Mouse (Mus musculus): ENCODE data around the gene Rgs14. TPM values are rescaled to one million over a fixed set of nuclear protein-coding genes. Genes with fewer than 3 reads are reported as not detected.

The Rgs14 gene
- polyA plus RNA-seq, 1 experiment from 2014 or later = 0.29 TPM

DNA sequence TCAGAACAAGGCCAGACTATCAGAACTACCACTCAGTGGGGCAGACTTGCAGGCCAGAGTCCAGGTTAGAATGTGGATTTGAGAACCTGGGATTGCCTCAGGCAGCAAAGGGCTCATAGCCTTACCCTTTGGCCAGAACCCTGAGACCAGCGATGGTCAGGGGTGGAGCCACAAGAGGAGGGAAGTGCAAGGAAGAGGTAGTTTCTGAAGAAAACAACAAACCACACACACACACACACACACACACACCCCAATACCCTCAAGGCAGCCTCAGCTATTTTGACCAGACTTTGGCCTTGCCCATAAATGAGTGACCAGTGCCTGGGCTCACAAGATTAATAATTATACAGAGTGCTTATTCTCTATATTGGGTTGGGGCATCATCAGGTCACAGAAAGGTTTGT lies 22.1 kb downstream of the Rgs14 start:
- H3K27me3 ChIP-seq = no peaks in the 10 kb centered on the region
- no peak for ATAC-seq (ENCODE audit: low FRiP score, low read depth)
- no peaks in the 10 kb centered on the region for H3K9me3 ChIP-seq
- H3K4me3 ChIP-seq = no peak overlapping the region
- H3K27ac ChIP-seq (replicated peaks) = no peak overlapping the region
- no peaks in the 10 kb centered on the region for H3K36me3 ChIP-seq
- no peak overlapping the region for H3K4me2 ChIP-seq
- no peaks in the 10 kb centered on the region for H3K4me1 ChIP-seq (replicated peaks)
- WGBS = 100% methylated on average over 1 of the region's 1 CpGs
- no peak overlapping the region for H3K9ac ChIP-seq

DNA sequence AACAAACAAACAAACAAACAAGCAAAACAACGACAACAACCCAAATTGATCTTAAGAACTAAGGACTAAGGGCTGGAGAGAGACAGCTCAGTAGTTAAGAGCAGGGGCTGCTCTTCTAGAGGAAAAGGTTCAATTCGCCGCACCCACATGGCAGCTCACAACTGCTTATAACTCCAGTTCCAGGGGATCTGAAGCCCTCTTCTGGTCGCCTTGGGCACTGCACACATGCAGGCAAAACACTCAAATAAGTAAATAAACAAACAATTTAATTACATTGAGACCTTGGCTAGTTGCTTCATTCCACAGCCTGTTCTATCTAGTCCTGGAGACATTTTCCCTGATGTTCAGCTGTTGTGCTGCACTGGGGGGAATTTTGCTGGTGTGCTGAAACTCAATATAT lies 23.4 kb downstream of the Rgs14 start:
- no peaks in the 10 kb centered on the region for H3K9me3 ChIP-seq
- no peak overlapping the region for H3K27ac ChIP-seq (replicated peaks)
- H3K4me1 ChIP-seq (replicated peaks) = no peaks in the 10 kb centered on the region
- 70% methylated on average over 4 of the region's 4 CpGs for WGBS
- H3K4me2 ChIP-seq = no peak overlapping the region
- no peak overlapping the region for H3K9ac ChIP-seq
- no peaks in the 10 kb centered on the region for H3K36me3 ChIP-seq
- H3K27me3 ChIP-seq = no peaks in the 10 kb centered on the region
- H3K4me3 ChIP-seq = no peak overlapping the region
- ATAC-seq (ENCODE audit: low FRiP score, low read depth) = no peak

DNA sequence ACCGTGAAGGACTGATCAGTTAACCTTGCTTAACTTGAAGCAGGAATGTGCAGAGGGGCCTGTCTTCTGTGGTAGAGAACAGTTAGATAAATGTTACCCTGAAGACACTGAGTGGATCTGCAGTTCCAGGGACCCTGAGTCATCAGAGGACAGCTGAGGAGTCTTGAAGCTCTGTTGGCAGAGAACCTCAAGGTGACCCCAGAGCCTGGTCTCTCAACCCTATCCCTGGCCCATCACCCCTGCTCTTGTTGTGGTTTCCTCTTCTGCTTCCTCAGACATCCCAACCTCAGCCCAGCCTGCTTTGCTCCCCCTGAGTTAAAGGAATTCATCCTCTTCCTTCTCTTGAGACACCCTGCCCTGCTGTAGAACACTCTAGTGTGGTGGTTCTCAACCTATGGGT lies 28.6 kb downstream of the Rgs14 start, which contains the start of gene Slc34a1:
Gene Slc34a1, plus strand, starts transcription at position 100 of the 400 bp plus-strand sequence.
- 94% methylated on average over 1 of the region's 1 CpGs for WGBS
- no peaks in the 10 kb centered on the region for H3K9me3 ChIP-seq
- no peak within 1 kb of the TSS for H3K27ac ChIP-seq (replicated peaks)
- no peaks in the 10 kb centered on the region for H3K4me1 ChIP-seq (replicated peaks)
- no peak within 1 kb of the TSS for H3K9ac ChIP-seq
- no peak within 1 kb of the TSS for H3K4me2 ChIP-seq
- no peaks in the 10 kb centered on the region for H3K27me3 ChIP-seq
- no peak for ATAC-seq (ENCODE audit: low FRiP score, low read depth)
- no peaks in the 10 kb centered on the region for H3K36me3 ChIP-seq
- H3K4me3 ChIP-seq = no peak within 1 kb of the TSS

DNA sequence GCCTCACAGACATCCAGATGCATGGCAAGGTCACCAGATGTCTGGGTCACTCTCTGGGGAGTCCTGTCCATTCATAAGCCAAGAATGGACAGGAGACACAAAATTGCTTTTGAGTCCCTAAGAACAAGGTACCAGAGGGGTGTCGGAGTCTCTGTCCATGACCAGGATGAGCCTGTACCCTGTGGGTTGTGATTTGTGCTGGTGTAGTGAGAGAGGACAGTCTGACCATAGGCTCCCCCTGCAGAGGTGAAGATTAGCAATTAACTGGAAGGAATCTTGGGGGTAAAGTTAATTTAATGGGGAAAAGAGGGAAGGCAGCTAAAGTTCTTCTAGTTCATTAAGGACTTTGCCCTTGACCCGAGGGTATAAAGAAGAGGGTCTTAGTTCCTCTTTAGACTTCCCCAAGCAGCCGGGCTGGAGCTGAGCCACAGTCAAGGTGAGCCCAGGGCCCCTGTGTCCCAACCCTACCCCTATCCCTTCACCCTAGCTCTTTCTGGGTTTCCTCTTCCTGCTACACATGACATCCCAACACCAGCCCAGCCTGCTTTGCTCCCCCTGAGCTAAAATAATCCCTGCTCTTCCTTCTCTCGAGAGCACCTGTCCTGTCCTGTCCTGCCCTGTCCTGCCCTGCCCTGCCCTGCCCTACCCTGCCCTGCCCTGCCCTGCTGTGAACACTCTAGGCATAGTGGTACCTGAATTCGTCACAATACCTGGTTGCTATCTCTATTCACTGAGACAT lies 29.9 kb downstream of the Rgs14 start:
- Histone ChIP-seq H3K4me2 (no peak overlapping the region), H3K9me3 (no peaks in the 10 kb centered on the region), H3K4me1 (replicated peaks) (0 out of 2 replicates have a peak, but pooled peaks cover 4% of the 10 kb centered on the region), H3K9ac (no peak overlapping the region), H3K36me3 (no peaks in the 10 kb centered on the region), H3K4me3 (no peak overlapping the region), H3K27me3 (no peaks in the 10 kb centered on the region), H3K27ac (replicated peaks) (no peak overlapping the region)
- ATAC-seq (ENCODE audit: low FRiP score, low read depth) = no peak
- 64% methylated on average over 5 of the region's 5 CpGs for WGBS

DNA sequence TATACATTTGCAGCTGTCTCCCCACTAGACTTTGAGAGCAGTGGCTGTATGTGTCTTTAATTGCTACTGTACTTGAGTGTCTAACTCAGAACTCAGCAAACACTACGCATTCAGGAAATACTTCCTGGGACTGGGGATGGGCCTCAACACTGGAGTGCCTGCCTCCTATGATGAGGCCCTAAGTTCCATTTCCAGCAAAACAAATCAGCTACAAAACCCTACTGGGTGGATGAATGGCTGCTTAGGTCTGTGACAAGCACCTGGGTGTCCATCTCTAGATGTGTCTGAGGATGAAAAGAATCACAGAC lies 30.5 kb downstream of the Rgs14 start:
- H3K9me3 ChIP-seq = no peaks in the 10 kb centered on the region
- no peak for ATAC-seq (ENCODE audit: low FRiP score, low read depth)
- H3K36me3 ChIP-seq = no peaks in the 10 kb centered on the region
- H3K27me3 ChIP-seq = no peaks in the 10 kb centered on the region
- H3K4me1 ChIP-seq (replicated peaks) = peaks cover 5% of the 10 kb centered on the region
- no peak overlapping the region for H3K4me2 ChIP-seq
- 86% methylated on average over 1 of the region's 1 CpGs for WGBS
- no peak overlapping the region for H3K9ac ChIP-seq
- H3K4me3 ChIP-seq = no peak overlapping the region
- H3K27ac ChIP-seq (replicated peaks) = no peak overlapping the region

DNA sequence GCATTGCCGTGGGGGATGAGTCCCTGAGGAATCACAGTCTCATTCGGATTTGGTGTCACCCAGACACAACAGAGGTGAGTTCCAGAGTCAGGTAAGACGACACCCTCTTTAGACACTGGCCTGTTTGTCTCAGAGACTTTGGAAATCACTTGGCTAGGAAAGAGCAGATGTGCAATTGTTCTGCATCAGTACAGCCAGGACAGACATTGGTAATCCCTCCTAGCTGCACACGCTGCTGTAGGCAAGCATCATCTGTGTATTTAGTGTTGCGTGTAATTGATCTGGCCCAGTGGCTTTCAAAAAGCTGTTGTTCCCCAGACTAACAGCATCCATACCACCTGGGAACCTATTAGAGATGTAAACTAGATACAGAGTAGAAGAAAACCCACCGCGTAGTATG lies 33.7 kb downstream of the Rgs14 start:
- no peak overlapping the region for H3K4me2 ChIP-seq
- WGBS = 52% methylated on average over 7 of the region's 7 CpGs
- H3K4me1 ChIP-seq (replicated peaks) = peaks cover 16% of the 10 kb centered on the region
- H3K27ac ChIP-seq (replicated peaks) = 0 out of 2 replicates have a peak overlapping the region, but pooled peaks have one; percentile 28
- H3K9me3 ChIP-seq = no peaks in the 10 kb centered on the region
- H3K36me3 ChIP-seq = no peaks in the 10 kb centered on the region
- no peak overlapping the region for H3K4me3 ChIP-seq
- H3K9ac ChIP-seq = no peak overlapping the region
- H3K27me3 ChIP-seq = no peaks in the 10 kb centered on the region
- no peak for ATAC-seq (ENCODE audit: low FRiP score, low read depth)

DNA sequence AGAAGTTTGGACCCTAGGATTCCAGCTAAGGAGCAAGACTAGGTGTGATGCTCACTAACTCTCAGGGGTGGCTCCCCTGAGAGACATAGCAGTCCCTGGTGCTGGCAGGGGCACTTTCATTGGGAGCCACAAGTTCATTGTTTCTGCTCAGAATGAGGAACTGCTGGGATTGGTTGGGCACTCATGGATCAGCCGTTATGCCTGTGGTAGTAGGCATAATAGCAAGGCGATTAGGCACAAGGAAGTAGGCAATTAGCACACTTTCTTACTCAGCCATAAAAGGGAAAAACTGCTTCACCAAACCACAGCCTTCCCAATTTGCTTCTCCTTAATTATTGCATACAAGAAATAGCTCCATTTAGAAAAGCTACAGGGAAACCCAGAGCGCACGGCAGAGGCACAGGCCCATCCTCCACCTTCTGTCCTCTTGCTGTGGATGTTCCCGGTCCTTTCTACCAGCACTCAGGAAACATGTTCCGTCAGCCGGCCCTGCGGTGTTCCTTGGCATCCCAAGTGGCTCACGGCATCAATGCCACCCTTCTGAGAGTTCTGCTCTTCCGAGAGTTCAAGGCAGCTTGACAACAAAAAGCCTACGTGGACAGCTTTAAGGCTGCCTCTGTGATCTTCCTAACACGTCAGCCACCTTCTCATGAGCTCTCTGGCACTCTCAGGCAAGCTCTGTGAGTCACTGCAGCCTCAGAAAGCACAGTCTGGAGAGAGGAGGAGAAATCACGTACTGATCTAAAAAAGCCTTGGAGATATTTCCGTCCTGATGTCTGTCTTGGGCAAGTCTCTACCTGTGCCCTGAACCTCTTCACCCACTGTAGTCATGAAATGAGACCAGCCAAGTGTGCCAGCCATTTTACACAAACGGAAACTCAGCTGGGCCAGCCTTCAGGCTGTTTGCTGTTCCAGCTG lies 34.7 kb downstream of the Rgs14 start:
- ATAC-seq (ENCODE audit: low FRiP score, low read depth) = no peak
- H3K4me1 ChIP-seq (replicated peaks) = peaks cover 16% of the 10 kb centered on the region
- no peaks in the 10 kb centered on the region for H3K36me3 ChIP-seq
- no peak overlapping the region for H3K4me3 ChIP-seq
- no peaks in the 10 kb centered on the region for H3K27me3 ChIP-seq
- H3K9ac ChIP-seq = 0 out of 2 replicates have a peak overlapping the region, but pooled peaks have one; percentile 5
- no peak overlapping the region for H3K4me2 ChIP-seq
- 70% methylated on average over 15 of the region's 15 CpGs for WGBS
- H3K9me3 ChIP-seq = no peaks in the 10 kb centered on the region
- peak overlapping the region; percentile 28; the same call in 1 of the 2 replicates for H3K27ac ChIP-seq (replicated peaks)

DNA sequence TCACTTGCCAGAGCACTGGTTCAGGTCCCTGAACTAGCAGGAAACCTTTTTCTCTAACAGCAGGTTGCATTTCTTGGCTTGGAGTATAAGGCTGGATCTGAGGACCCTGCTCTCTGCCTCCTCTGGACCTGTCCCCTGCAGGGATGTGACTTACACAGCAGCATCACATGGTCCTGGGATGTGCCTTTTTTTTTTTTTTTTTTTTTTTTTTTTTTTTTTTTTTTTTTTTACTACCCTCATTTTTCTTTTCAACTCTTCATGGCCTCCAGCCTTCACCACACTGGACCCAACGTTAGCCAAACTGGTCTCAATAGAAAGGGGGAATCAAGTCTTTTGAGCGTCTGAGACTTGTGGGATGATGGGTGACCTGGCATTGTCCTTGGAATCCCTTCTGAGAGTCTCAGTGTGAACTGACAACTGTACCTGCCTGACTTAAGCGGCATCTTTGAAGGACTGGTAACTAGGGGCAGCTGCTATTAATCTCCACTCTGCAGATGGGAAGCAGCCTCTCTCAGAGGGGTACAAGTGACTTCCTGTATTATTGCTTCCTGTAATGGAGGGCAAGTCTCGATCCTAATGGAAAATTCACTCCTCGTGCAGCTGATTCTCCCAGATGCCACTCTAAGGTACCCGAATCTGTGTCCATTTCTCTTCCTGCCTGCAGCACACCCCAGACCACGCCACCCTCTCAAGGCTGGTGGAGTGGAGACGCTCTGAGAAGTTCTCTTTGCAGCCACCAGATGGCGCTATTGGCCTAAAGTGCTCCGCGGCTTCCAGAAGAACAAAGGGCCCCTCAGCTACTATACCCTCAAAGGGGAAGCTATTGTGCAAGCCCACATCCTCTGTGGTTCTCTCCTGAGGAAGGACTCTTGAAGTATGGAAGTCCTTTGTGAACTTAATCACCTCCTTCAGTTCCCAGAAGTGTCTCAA lies 35.6 kb downstream of the Rgs14 start:
- H3K36me3 ChIP-seq = no peaks in the 10 kb centered on the region
- no peaks in the 10 kb centered on the region for H3K27me3 ChIP-seq
- H3K9ac ChIP-seq = 0 out of 2 replicates have a peak overlapping the region, but pooled peaks have one; percentile 30
- H3K4me1 ChIP-seq (replicated peaks) = peaks cover 16% of the 10 kb centered on the region
- 15% methylated on average over 11 of the region's 11 CpGs for WGBS
- H3K4me2 ChIP-seq = peak overlapping the region; percentile 32
- H3K9me3 ChIP-seq = no peaks in the 10 kb centered on the region
- no peak overlapping the region for H3K4me3 ChIP-seq
- peak overlapping the region; percentile 72 for H3K27ac ChIP-seq (replicated peaks)
- ATAC-seq (ENCODE audit: low FRiP score, low read depth) = peak; percentile 87

DNA sequence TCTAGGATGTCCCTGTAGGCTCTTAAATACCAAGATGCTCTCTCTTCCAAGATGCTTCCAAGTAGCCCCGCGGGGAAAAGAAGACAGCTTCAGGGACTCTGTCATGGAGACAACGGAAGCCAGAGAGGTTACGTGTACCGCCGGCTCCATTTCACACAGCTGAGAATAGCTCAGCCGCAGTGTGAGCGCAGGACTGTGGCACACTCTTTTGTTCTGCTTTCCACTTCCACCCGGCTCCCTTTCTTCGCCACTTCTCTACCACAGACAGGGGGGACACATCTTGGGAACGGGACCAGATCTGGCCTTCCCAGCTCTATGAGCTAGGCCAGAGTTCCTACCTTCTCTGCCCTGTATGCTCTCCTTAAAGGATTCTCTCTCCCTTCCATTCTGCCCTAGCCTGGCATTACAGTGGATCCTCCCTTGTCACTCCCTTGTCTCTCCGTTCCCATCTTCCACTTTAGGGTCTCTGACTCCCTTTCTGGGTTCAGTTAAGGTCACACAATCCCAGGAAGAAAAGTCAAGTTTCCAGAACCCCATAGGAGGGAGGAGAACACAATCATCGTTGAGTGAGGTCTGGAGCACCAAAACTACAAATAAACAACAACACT lies 36.4 kb downstream of the Rgs14 start:
- WGBS = 55% methylated on average over 13 of the region's 13 CpGs
- H3K27me3 ChIP-seq = no peaks in the 10 kb centered on the region
- 0 out of 2 replicates have a peak overlapping the region, but pooled peaks have one; percentile 11 for H3K9ac ChIP-seq
- peak overlapping the region; percentile 72 for H3K27ac ChIP-seq (replicated peaks)
- H3K9me3 ChIP-seq = no peaks in the 10 kb centered on the region
- H3K36me3 ChIP-seq = no peaks in the 10 kb centered on the region
- H3K4me2 ChIP-seq = peak overlapping the region; percentile 20; the same call in 1 of the 2 replicates
- H3K4me3 ChIP-seq = no peak overlapping the region
- ATAC-seq (ENCODE audit: low FRiP score, low read depth) = 0 out of 2 replicates have a peak, but pooled peaks have one; percentile 23
- H3K4me1 ChIP-seq (replicated peaks) = peaks cover 16% of the 10 kb centered on the region

DNA sequence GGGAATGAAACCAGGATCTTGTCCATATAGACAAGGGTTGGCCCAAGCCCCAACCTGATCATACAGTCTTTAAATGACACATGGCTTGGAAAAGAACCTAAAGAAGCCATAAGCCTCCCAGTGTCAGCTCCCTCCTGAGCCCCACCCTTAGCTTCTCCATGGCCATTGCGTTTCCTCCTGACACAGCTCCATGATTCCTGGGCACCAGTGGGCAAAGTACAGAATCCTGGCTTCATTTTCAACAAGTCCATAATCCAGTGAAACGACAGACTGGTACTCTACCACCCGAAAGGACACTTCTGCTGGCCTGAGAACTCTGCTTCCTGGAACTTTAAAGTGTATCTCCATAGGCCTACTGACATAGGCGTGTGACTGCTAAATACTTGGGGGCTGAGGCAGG lies 37.8 kb downstream of the Rgs14 start:
- no peak overlapping the region for H3K9ac ChIP-seq

DNA sequence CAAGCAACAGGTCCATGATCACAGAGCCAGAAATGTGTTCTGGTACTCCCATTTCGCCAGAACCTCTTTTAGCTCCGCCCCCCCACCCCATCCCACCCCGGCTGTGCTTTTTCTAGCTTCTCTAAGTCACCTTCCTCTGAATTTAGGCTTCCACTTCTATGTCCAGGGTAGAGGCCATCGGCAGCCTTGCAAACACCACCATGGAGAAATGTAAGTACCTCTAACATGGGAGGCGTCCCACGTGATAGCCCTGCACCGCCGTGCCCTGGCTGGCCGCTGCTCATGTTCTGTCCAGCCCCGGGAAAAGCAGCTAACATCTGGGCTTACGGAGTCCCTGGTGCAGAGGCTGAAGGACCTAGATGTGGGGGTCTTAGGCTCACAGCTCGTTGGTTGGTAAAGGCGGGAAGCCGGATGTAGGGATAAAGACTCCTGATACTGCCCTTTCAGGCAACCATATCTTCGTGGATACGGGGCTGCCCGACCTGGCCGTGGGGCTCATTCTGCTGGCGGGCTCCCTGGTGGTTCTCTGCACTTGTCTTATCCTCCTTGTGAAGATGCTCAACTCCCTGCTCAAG lies 39.1 kb downstream of the Rgs14 start:
- H3K9ac ChIP-seq = no peak overlapping the region
- no peaks in the 10 kb centered on the region for H3K9me3 ChIP-seq
- no peak for ATAC-seq (ENCODE audit: low FRiP score, low read depth)
- whole genome bisulfite sequencing = 89% methylated on average over 19 of the region's 19 CpGs
- peaks cover under 1% of the 10 kb centered on the region; the same call in 1 of the 2 replicates for H3K27me3 ChIP-seq
- peaks cover 15% of the 10 kb centered on the region for H3K4me1 ChIP-seq (replicated peaks)
- no peak overlapping the region for H3K27ac ChIP-seq (replicated peaks)
- no peak overlapping the region for H3K4me3 ChIP-seq
- no peak overlapping the region for H3K4me2 ChIP-seq
- H3K36me3 ChIP-seq = no peaks in the 10 kb centered on the region

More for the DNA sequence above, 37.8 kb downstream of the Rgs14 start:
- no peak for ATAC-seq (ENCODE audit: low FRiP score, low read depth)
- Histone ChIP-seq H3K27ac (replicated peaks) (no peak overlapping the region), H3K4me3 (no peak overlapping the region), H3K4me2 (no peak overlapping the region), H3K36me3 (no peaks in the 10 kb centered on the region), H3K9me3 (no peaks in the 10 kb centered on the region), H3K4me1 (replicated peaks) (peaks cover 16% of the 10 kb centered on the region), H3K27me3 (no peaks in the 10 kb centered on the region)
- 90% methylated on average over 4 of the region's 4 CpGs for WGBS
